Mouse (Mus musculus) lung, adult 18-20 months (tissue): ENCODE data around the gene Crnkl1.

ENCODE experiments used
- DNase-seq, 2 experiments: peaks; one replicate each; pipeline ENCODE4 v3.0.0; 2022; ENCODE audit warnings: mixed read lengths in 2 of 2

The Crnkl1 gene

DNA sequence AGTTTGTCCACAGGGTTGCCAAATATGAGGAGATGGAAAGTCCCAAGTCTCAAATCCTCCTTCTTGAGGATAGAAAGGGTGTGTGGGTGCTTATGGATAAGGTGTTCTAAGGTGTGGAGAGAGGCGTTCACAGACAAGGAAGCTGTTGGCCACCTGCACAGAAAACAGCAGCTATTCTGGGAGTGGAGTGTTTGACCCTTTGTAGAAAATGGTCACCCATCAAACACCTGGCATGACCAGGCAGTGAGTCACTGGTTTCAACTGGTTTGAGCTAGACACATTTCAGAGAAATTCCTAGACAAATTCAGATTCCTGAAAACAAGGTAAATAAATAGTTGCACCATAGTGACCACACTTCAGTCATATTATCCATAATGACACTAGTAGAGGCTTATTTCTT lies 62.7 kb downstream of the Crnkl1 start:
- DNase-seq: peak; percentile 70 to 79

- no peak for DNase-seq
Observed at GRCm38 (mm10) chr2:145871308-145871707, 63.5 kb downstream of the Crnkl1 start.
